Mouse (Mus musculus): ENCODE measurements at regions not wholly inside any gene's neighbourhood (a gene's known extent, or its start where the extent isn't known, plus 50 kb on each side); places are given as distances from the start of the nearest gene placed in this dataset.

GRCm38 (mm10) chr8:28252399-28253240 is 805.1 kb downstream of the Poteg start:
- WGBS, result 46% methylated on average over 9 of the region's 9 CpGs
- Histone ChIP-seq H3K4me3 (replicated peaks) (no peak overlapping the region), H3K27me3 (no peaks in the 10 kb centered on the region), H3K4me1 (no peaks in the 10 kb centered on the region), H3K36me3 (no peaks in the 10 kb centered on the region), H3K9me3 (replicated peaks) (no peaks in the 10 kb centered on the region), H3K27ac (replicated peaks) (no peak overlapping the region), H3K9ac (no peak overlapping the region), H3K4me2 (replicated peaks) (no peak overlapping the region)
- ATAC-seq (ENCODE audit: insufficient number of reproducible peaks, low FRiP score, low TSS enrichment, low read depth), result no peak

- no peak overlapping the region for H3K9ac ChIP-seq
- no peaks in the 10 kb centered on the region for H3K36me3 ChIP-seq
- no peaks in the 10 kb centered on the region for H3K4me1 ChIP-seq
- no peaks in the 10 kb centered on the region for H3K27me3 ChIP-seq
- H3K4me3 ChIP-seq (replicated peaks), result no peak overlapping the region
- H3K9me3 ChIP-seq (replicated peaks), result no peaks in the 10 kb centered on the region
- ATAC-seq (ENCODE audit: insufficient number of reproducible peaks, low FRiP score, low TSS enrichment, low read depth), result no peak
- no peak overlapping the region for H3K27ac ChIP-seq (replicated peaks)
- 76% methylated on average over 5 of the region's 5 CpGs for WGBS
- no peak overlapping the region for H3K4me2 ChIP-seq (replicated peaks)
Measured at GRCm38 (mm10) chr8:28267277-28267676, 819.8 kb downstream of the Poteg start.

- Histone ChIP-seq H3K36me3 (no peaks in the 10 kb centered on the region), H3K4me2 (replicated peaks) (no peak overlapping the region), H3K9ac (no peak overlapping the region), H3K9me3 (replicated peaks) (no peaks in the 10 kb centered on the region), H3K4me1 (no peaks in the 10 kb centered on the region), H3K4me3 (replicated peaks) (no peak overlapping the region), H3K27me3 (no peaks in the 10 kb centered on the region), H3K27ac (replicated peaks) (no peak overlapping the region)
- WGBS, result 73% methylated on average over 2 of the region's 2 CpGs
- ATAC-seq (ENCODE audit: insufficient number of reproducible peaks, low FRiP score, low TSS enrichment, low read depth), result no peak
Measured at GRCm38 (mm10) chr8:28284257-28284656, 836.8 kb downstream of the Poteg start.

- no peak overlapping the region for H3K4me2 ChIP-seq (replicated peaks)
- peak; percentile 65 for ATAC-seq (ENCODE audit: insufficient number of reproducible peaks, low FRiP score, low TSS enrichment, low read depth)
- WGBS, result 47% methylated on average over 5 of the region's 5 CpGs
Measured at GRCm38 (mm10) chr8:28298896-28299793, 851.7 kb downstream of the Poteg start.

GRCm38 (mm10) chr8:28317081-28317480 is 869.6 kb downstream of the Poteg start:
- no peak overlapping the region for H3K4me3 ChIP-seq (replicated peaks)
- 63% methylated on average over 1 of the region's 1 CpGs for WGBS
- no peak overlapping the region for H3K9ac ChIP-seq
- no peak for ATAC-seq (ENCODE audit: insufficient number of reproducible peaks, low FRiP score, low TSS enrichment, low read depth)
- no peaks in the 10 kb centered on the region for H3K9me3 ChIP-seq (replicated peaks)
- no peak overlapping the region for H3K4me2 ChIP-seq (replicated peaks)
- no peaks in the 10 kb centered on the region for H3K27me3 ChIP-seq
- no peaks in the 10 kb centered on the region for H3K36me3 ChIP-seq
- H3K4me1 ChIP-seq, result no peaks in the 10 kb centered on the region
- no peak overlapping the region for H3K27ac ChIP-seq (replicated peaks)

More at GRCm38 (mm10) chr8:28298896-28299793, 851.7 kb downstream of the Poteg start:
- 0 out of 2 replicates have a peak, but pooled peaks cover 6% of the 10 kb centered on the region for H3K4me1 ChIP-seq
- H3K27ac ChIP-seq (replicated peaks), result no peak overlapping the region
- no peaks in the 10 kb centered on the region for H3K27me3 ChIP-seq
- H3K36me3 ChIP-seq, result no peaks in the 10 kb centered on the region
- no peak overlapping the region for H3K9ac ChIP-seq
- H3K9me3 ChIP-seq (replicated peaks), result no peaks in the 10 kb centered on the region
- H3K4me3 ChIP-seq (replicated peaks), result no peak overlapping the region

GRCm38 (mm10) chr8:28333388-28333787 is 885.9 kb downstream of the Poteg start:
- no peaks in the 10 kb centered on the region for H3K36me3 ChIP-seq
- no peak for ATAC-seq (ENCODE audit: insufficient number of reproducible peaks, low FRiP score, low TSS enrichment, low read depth)
- no peak overlapping the region for H3K9ac ChIP-seq
- no peak overlapping the region for H3K27ac ChIP-seq (replicated peaks)
- H3K4me2 ChIP-seq (replicated peaks), result no peak overlapping the region
- H3K9me3 ChIP-seq (replicated peaks), result no peaks in the 10 kb centered on the region
- H3K4me3 ChIP-seq (replicated peaks), result no peak overlapping the region
- no peaks in the 10 kb centered on the region for H3K27me3 ChIP-seq
- 73% methylated on average over 1 of the region's 1 CpGs for WGBS
- H3K4me1 ChIP-seq, result no peaks in the 10 kb centered on the region

GRCm38 (mm10) chr8:28337484-28337883 is 890.0 kb downstream of the Poteg start:
- no peaks in the 10 kb centered on the region for H3K4me1 ChIP-seq
- no peaks in the 10 kb centered on the region for H3K9me3 ChIP-seq (replicated peaks)
- no peak overlapping the region for H3K9ac ChIP-seq
- no peak overlapping the region for H3K27ac ChIP-seq (replicated peaks)
- H3K4me2 ChIP-seq (replicated peaks), result no peak overlapping the region
- H3K27me3 ChIP-seq, result no peaks in the 10 kb centered on the region
- WGBS, result 70% methylated on average over 4 of the region's 4 CpGs
- no peak overlapping the region for H3K4me3 ChIP-seq (replicated peaks)
- no peaks in the 10 kb centered on the region for H3K36me3 ChIP-seq
- no peak for ATAC-seq (ENCODE audit: insufficient number of reproducible peaks, low FRiP score, low TSS enrichment, low read depth)

GRCm38 (mm10) chr8:28341236-28341635 is 893.8 kb downstream of the Poteg start:
- H3K9ac ChIP-seq, result no peak overlapping the region
- 83% methylated on average over 11 of the region's 11 CpGs for WGBS
- H3K27me3 ChIP-seq, result no peaks in the 10 kb centered on the region
- no peaks in the 10 kb centered on the region for H3K4me1 ChIP-seq
- H3K4me3 ChIP-seq (replicated peaks), result no peak overlapping the region
- H3K9me3 ChIP-seq (replicated peaks), result no peaks in the 10 kb centered on the region
- no peak overlapping the region for H3K27ac ChIP-seq (replicated peaks)
- no peak for ATAC-seq (ENCODE audit: insufficient number of reproducible peaks, low FRiP score, low TSS enrichment, low read depth)
- no peak overlapping the region for H3K4me2 ChIP-seq (replicated peaks)
- no peaks in the 10 kb centered on the region for H3K36me3 ChIP-seq

GRCm38 (mm10) chr8:28366470-28366869 is 919.0 kb downstream of the Poteg start:
- Histone ChIP-seq H3K27me3 (no peaks in the 10 kb centered on the region), H3K36me3 (no peaks in the 10 kb centered on the region), H3K9me3 (replicated peaks) (no peaks in the 10 kb centered on the region), H3K4me1 (no peaks in the 10 kb centered on the region), H3K4me3 (replicated peaks) (no peak overlapping the region), H3K4me2 (replicated peaks) (no peak overlapping the region), H3K27ac (replicated peaks) (no peak overlapping the region), H3K9ac (no peak overlapping the region)
- no peak for ATAC-seq (ENCODE audit: insufficient number of reproducible peaks, low FRiP score, low TSS enrichment, low read depth)

GRCm38 (mm10) chr8:28367361-28367760 is 919.9 kb downstream of the Poteg start:
- Histone ChIP-seq H3K27ac (replicated peaks) (no peak overlapping the region), H3K36me3 (no peaks in the 10 kb centered on the region), H3K4me3 (replicated peaks) (no peak overlapping the region), H3K9ac (no peak overlapping the region), H3K9me3 (replicated peaks) (no peaks in the 10 kb centered on the region), H3K4me1 (no peaks in the 10 kb centered on the region), H3K27me3 (no peaks in the 10 kb centered on the region), H3K4me2 (replicated peaks) (no peak overlapping the region)
- 72% methylated on average over 3 of the region's 3 CpGs for WGBS
- ATAC-seq (ENCODE audit: insufficient number of reproducible peaks, low FRiP score, low TSS enrichment, low read depth), result no peak

GRCm38 (mm10) chr8:28371752-28372151 is 924.3 kb downstream of the Poteg start:
- no peaks in the 10 kb centered on the region for H3K4me1 ChIP-seq
- 50% methylated on average over 1 of the region's 1 CpGs for WGBS
- no peaks in the 10 kb centered on the region for H3K9me3 ChIP-seq (replicated peaks)
- ATAC-seq (ENCODE audit: insufficient number of reproducible peaks, low FRiP score, low TSS enrichment, low read depth), result no peak
- H3K9ac ChIP-seq, result no peak overlapping the region
- no peaks in the 10 kb centered on the region for H3K36me3 ChIP-seq
- no peaks in the 10 kb centered on the region for H3K27me3 ChIP-seq
- H3K27ac ChIP-seq (replicated peaks), result no peak overlapping the region
- no peak overlapping the region for H3K4me3 ChIP-seq (replicated peaks)
- H3K4me2 ChIP-seq (replicated peaks), result no peak overlapping the region
